Mouse (Mus musculus): ENCODE measurements at regions not wholly inside any gene's neighbourhood (a gene's known extent, or its start where the extent isn't known, plus 50 kb on each side); places are given as distances from the start of the nearest gene placed in this dataset.

- no peak for DNase-seq
Observed at GRCm38 (mm10) chr2:159708141-159708540, 625.8 kb downstream of the Gm826 start.

GRCm38 (mm10) chr2:159714633-159715032 lies 619.3 kb downstream of the Gm826 start:
- no peak for DNase-seq

GRCm38 (mm10) chr2:159718738-159719137 lies 615.2 kb downstream of the Gm826 start:
- no peak for DNase-seq

- no peak for DNase-seq
Observed at GRCm38 (mm10) chr2:159725158-159726076, 608.5 kb downstream of the Gm826 start.

- no peak for DNase-seq
Observed at GRCm38 (mm10) chr2:159729301-159729700, 604.7 kb downstream of the Gm826 start.

- no peak for DNase-seq
Observed at GRCm38 (mm10) chr2:159730221-159730620, 603.7 kb downstream of the Gm826 start.

- no peak for DNase-seq
Observed at GRCm38 (mm10) chr2:159731305-159731704, 602.7 kb downstream of the Gm826 start.

GRCm38 (mm10) chr2:159732413-159732812 lies 601.5 kb downstream of the Gm826 start:
- DNase-seq: peak; percentile 62

GRCm38 (mm10) chr2:159734576-159734975 lies 599.4 kb downstream of the Gm826 start:
- no peak for DNase-seq

- DNase-seq: peak; percentile 54
Observed at GRCm38 (mm10) chr2:159755541-159756011, 578.4 kb downstream of the Gm826 start.

GRCm38 (mm10) chr2:159760806-159761205 lies 573.2 kb downstream of the Gm826 start:
- no peak for DNase-seq

GRCm38 (mm10) chr2:159763115-159763514 lies 570.8 kb downstream of the Gm826 start:
- no peak for DNase-seq

Data from kidney, postnatal 14 days (tissue).